Mouse (Mus musculus) neutrophil, adult 59 days (primary cell): Measurements from ENCODE around the gene Asmt. TPM values are rescaled to one million over a fixed set of nuclear protein-coding genes. Genes with fewer than 3 reads are reported as not detected.

ENCODE experiments used
- total RNA-seq, 2 experiments: library from RNA; stranded (reverse); gene quantifications; 1 replicate in 1 of 2; 2 replicates in 1 of 2; pipeline ENCODE4 v1.2.4; 2023

Gene Asmt
- total RNA-seq = 1 to 10 TPM in 1 of 2 experiments, under 1 TPM in 1; 0.80 to 1.6 TPM

GRCm38 (mm10) chrX:170672594-170673092 lies at the start of gene Asmt:
Gene Asmt (plus strand): TSS chrX:170672644.

